Mouse (Mus musculus) ZHBTc4 (cell line): ENCODE results near the gene Trpv5.

Experiments used
- DNase-seq: peaks from one replicate; pipeline ENCODE4 v3.0.0-alpha.2; 2011; ENCODE audit warnings: low read depth, low spot score

Gene Trpv5

DNA sequence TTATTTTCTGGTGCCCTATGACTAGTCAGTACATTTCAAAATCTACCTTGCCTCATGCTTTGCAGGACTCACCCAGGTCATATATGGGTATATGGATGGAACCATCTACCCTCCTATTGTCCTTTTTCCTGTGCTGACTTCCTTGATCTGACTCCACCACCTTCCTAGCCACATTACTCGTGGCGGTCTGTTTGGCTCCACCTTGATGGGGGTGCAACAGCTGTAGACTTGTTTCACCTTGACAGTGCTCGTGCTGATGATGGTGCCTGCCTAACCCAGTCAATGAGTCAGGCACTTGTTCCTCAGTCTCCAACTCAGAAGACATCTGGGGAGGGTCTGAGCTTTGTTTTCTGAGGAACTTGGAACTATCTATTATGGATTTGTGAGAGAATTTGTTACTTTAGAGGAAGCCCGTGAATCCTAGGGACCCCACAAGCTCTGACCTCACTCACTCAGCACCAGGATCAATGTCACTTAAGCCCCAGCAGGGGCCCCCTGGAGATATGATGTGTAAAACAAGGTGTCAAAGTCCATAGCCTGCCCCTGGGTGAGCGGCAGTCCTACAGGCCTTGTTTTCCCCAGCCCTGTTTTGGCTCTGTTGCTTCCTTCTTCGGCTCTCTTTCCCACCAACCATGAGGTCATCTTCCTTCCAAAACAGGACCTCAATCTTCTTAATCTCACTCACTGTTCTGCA is 39.2 kb downstream of the Trpv5 start:
- no peak for DNase-seq

DNA sequence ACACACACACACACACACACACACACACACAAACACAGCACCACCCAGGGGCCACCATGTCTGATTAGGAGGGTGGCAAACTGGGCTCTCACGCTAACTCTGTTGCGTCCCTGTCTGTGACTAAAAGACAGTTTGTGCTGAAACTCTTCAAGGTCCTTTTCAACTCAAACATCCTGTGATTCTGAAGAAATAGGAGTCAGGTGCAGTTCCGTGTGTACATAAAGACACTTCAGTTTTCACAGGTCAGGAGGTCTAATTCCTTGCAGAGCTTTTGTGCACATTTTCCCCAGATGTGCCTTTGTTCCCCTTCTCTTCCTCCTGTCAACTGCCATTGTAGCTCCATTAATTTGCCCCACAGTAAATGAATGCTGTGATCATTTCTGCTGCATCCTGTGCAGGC is 40.1 kb downstream of the Trpv5 start:
- DNase-seq, result no peak

- no peak for DNase-seq
Measured at GRCm38 (mm10) chr6:41637927-41638506, 42.6 kb downstream of the Trpv5 start.

DNA sequence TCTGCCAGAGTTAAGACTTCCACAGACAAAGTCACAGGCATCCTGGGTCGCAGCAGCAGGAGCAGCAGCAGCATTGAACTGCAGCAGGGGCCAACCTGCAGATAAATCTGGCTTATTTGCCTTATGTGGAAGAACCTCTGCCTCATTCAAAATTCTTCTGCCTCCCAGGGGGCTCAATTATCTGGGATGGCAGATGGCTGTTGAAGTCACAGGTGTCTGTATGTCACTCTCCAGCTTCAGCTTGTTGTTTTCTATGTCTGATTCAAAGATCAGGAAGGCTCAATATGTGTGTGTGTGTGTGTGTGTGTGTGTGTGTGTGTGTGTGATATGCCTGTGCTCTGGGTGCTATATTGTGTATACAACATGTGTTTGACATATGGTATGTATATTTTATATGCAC is 43.2 kb downstream of the Trpv5 start:
- no peak for DNase-seq

- no peak for DNase-seq
Measured at GRCm38 (mm10) chr6:41636178-41636577, 44.4 kb downstream of the Trpv5 start, which contains the start of gene Trpv6. TSS of gene Trpv6 (minus strand) at chr6:41636405.

DNA sequence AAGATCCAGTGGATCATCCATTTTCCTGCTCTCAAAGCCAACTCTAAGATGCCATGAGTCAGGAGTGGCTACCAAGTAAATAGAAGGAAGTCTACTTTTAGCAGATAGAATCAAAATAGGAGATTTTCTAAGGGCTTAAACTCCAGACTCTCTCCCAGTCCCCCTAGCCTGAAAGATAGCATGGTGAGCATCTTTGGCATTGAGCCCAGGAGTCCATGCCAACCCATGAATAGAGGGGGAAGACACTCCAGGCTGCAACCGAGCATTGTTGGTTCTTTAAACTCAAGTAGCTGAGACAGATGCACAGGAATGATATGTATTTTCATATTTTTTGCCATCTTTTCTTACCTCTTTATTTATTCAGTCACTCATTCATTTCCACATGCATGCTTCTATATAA is 45.4 kb downstream of the Trpv5 start:
- no peak for DNase-seq

DNA sequence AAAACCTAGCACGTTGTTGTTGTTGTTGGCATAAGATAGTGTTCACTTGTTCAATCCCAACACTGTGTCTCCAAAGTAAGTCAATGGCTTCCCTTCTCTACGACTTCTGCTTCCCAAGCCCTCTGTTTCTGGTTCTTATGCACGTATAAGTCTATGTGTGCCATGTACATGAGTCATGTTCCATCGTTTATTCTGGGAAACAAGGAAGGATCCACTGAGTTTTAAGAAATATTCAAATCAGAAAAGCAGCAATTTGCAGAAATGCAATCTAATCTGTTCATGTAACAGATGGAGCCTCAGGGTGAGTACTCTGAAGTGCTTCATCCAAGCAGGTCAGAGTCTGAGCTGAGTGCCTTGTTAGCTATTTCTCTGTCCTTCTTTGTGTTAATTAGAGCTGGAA is 49.0 kb downstream of the Trpv5 start:
- DNase-seq, result no peak

GRCm38 (mm10) chr6:41630791-41631190 is 49.8 kb downstream of the Trpv5 start:
- no peak for DNase-seq

DNA sequence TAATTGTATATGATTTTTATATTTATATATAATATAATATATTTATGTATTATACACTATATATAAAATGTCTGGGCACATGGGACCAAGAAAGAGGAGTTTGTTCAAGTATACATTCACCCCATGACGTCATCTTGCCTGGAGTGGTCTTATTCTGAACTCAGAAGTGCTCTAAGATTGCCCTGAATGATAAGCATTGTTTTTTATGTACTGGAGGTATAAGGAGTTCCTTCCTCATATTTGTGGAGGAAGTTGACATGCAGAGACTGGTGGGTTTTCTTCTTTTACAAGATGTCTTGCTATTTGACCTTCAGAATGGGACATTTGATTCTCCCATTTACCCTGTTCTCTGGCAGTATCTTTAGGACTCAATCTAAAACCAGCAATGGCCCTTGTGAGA is 52.4 kb downstream of the Trpv5 start:
- DNase-seq, result no peak

DNA sequence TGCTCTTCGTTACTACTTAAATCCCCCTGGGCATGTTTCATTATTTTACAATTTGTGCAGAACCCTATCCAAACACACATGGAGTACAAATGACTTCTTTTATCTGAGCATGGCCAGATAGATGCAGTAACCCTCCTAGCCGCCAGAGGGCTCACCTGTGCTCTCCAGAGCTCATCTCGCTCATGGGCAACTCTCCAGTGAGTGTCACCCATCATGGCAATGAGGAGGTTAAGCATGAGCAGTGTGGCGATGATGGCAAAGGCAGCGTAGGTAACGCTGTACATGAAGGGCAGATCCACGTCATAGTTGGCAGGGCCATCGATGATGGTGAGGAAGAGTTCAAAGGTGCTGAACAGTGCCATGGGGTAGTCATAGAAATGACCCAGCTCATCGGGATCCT is 57.9 kb downstream of the Trpv5 start:
- peak; percentile 53 for DNase-seq

DNA sequence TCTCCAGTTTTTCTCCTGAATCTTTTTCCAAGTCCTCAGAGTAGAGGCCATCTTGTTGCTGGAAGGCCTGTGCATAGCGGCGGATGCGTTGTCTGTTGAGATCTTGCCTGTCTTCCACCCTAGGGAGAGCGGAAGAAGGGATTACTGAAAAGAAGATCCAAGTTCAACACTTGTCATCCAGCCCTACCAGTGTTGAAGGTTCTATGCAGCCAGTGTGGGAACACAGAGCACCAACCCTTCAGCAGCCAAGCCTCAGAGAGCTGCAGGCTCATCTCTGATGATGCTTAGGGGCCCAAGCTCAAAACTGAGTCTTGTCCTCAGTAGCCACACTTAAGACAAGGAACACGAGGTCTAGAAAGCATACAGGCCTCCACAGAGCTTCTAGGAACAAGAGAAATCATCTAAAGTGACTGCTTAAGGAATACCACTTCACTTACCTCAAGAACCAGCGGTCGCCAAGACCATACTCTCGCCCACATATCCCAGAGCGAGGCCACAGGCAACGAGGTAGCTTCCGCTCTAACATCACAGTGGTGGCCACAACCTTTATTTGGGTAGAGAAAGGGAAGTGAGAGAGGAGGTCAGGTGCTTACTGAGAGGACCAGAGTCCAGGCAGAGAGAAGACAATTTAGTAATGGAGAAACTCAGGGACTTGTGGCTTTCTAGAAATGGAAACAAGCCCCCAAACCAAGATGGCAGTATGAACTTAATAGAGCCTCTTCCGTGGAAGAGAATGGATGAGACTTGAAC is 59.2 kb downstream of the Trpv5 start:
- no peak for DNase-seq

- DNase-seq, result no peak
Measured at GRCm38 (mm10) chr6:41620173-41620798, 60.3 kb downstream of the Trpv5 start.

- DNase-seq, result no peak
Measured at GRCm38 (mm10) chr6:41607637-41608036, 72.9 kb downstream of the Trpv5 start.

- no peak for DNase-seq
Measured at GRCm38 (mm10) chr6:41606214-41606613, 74.4 kb downstream of the Trpv5 start.

DNA sequence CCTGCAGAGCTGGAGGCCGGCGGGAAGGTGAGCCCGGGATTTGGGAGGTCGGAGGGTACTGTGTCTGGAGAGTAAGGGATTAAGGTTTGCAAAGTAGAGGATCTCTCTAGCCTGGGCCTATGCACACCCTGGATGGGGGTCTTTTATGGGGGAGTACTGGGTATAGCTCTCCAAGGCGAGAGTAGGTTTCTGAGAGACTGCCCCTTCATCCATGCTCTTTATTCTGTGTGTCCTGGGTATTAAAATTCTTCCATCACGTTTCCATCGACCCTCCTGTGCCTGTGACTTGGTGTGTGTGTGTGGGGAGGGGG is 74.8 kb downstream of the Trpv5 start:
- DNase-seq, result no peak

- DNase-seq, result peak; percentile 92
Measured at GRCm38 (mm10) chr6:41605061-41605793, 75.3 kb downstream of the Trpv5 start, which contains the start of gene Ephb6. TSS of gene Ephb6 (plus strand) at chr6:41605482.

GRCm38 (mm10) chr6:41604401-41605050 is 76.0 kb downstream of the Trpv5 start:
- peak; percentile 79 for DNase-seq
